Mouse (Mus musculus) mature B cell (primary cell): ENCODE measurements around the gene Ankrd12.

Experiments used
- in situ Hi-C: fragments of 300-500 bp; cut with MboI; formaldehyde crosslinking; loops from 2 replicates; pipeline ENCODE4 v1.14.3; 2019

Gene Ankrd12

GRCm38 (mm10) chr17:65937671-65938070 is 139.2 kb downstream of the Ankrd12 start:
- in situ Hi-C loops = no loop called here

- in situ Hi-C loops = no loop called here
These were observed 143.1 kb downstream of the Ankrd12 start for GRCm38 (mm10) chr17:65933741-65934140.

- in situ Hi-C loops = no loop called here
These were observed 145.4 kb downstream of the Ankrd12 start for GRCm38 (mm10) chr17:65931525-65931924.

- in situ Hi-C loops = no loop called here
These were observed 145.9 kb downstream of the Ankrd12 start for GRCm38 (mm10) chr17:65930960-65931359.

GRCm38 (mm10) chr17:65930158-65930826 is 146.6 kb downstream of the Ankrd12 start:
- in situ Hi-C loops = no loop called here

- in situ Hi-C loops = no loop called here
These were observed 147.4 kb downstream of the Ankrd12 start for GRCm38 (mm10) chr17:65929319-65929978.

- in situ Hi-C loops = no loop called here
These were observed 149.8 kb downstream of the Ankrd12 start for GRCm38 (mm10) chr17:65927077-65927476.

GRCm38 (mm10) chr17:65924218-65924617 is 152.7 kb downstream of the Ankrd12 start:
- in situ Hi-C loops = no loop called here

- in situ Hi-C loops = no loop called here
These were observed 154.9 kb downstream of the Ankrd12 start for GRCm38 (mm10) chr17:65921975-65922374.

GRCm38 (mm10) chr17:65919235-65919634 is 157.7 kb downstream of the Ankrd12 start:
- in situ Hi-C loops = no loop called here

- in situ Hi-C loops = no loop called here
These were observed 160.7 kb downstream of the Ankrd12 start for GRCm38 (mm10) chr17:65916135-65916668.
